Mouse (Mus musculus) left cerebral cortex, adult 8-10 months (tissue): Measurements from ENCODE around the gene Slc35b2. TPM values are rescaled to one million over a fixed set of nuclear protein-coding genes. Genes with fewer than 3 reads are reported as not detected.

ENCODE experiments used
- DNase-seq, 2 experiments: peaks; one replicate each; pipeline ENCODE4 v3.0.0; 2022; ENCODE audit warnings: low spot score in 2 of 2
- total RNA-seq, 4 experiments: library from RNA; stranded (reverse); gene quantifications; 2 replicates each; pipeline ENCODE4 v1.2.4; 2022

The Slc35b2 gene
- total RNA-seq = 10 to 100 TPM; 26.8 to 33.4 (median 29.4) TPM

- peak; percentile 77 to 86 for DNase-seq
Measured at GRCm38 (mm10) chr17:45563655-45564530, at the start of gene Slc35b2. TSS of gene Slc35b2 (plus strand) at chr17:45563874.

GRCm38 (mm10) chr17:45515204-45515726, 48.4 kb upstream of the Slc35b2 start:
- DNase-seq = no peak

GRCm38 (mm10) chr17:45515806-45516205, 47.9 kb upstream of the Slc35b2 start:
- DNase-seq = no peak

- DNase-seq = peak in 1 of 2 experiments; percentile 76
Measured at GRCm38 (mm10) chr17:45516488-45516887, 47.2 kb upstream of the Slc35b2 start.

- DNase-seq = no peak
Measured at GRCm38 (mm10) chr17:45517135-45517534, 46.5 kb upstream of the Slc35b2 start.

GRCm38 (mm10) chr17:45517549-45518215, 46.0 kb upstream of the Slc35b2 start:
- no peak for DNase-seq

GRCm38 (mm10) chr17:45518766-45519475, 44.8 kb upstream of the Slc35b2 start:
- no peak for DNase-seq

- no peak for DNase-seq
Measured at GRCm38 (mm10) chr17:45520136-45520535, 43.5 kb upstream of the Slc35b2 start.

GRCm38 (mm10) chr17:45523263-45523662, 40.4 kb upstream of the Slc35b2 start, which contains the start of gene Tcte1:
TSS of gene Tcte1 (plus strand) at chr17:45523434.
- DNase-seq = no peak

GRCm38 (mm10) chr17:45524961-45525360, 38.7 kb upstream of the Slc35b2 start:
- DNase-seq = no peak

GRCm38 (mm10) chr17:45526571-45526970, 37.1 kb upstream of the Slc35b2 start:
- no peak for DNase-seq

- DNase-seq = peak in 1 of 2 experiments; percentile 85
Measured at GRCm38 (mm10) chr17:45530346-45530782, 33.3 kb upstream of the Slc35b2 start.

GRCm38 (mm10) chr17:45532896-45533295, 30.8 kb upstream of the Slc35b2 start:
- no peak for DNase-seq

- no peak for DNase-seq
Measured at GRCm38 (mm10) chr17:45536264-45536663, 27.4 kb upstream of the Slc35b2 start.

GRCm38 (mm10) chr17:45538394-45538793, 25.3 kb upstream of the Slc35b2 start:
- no peak for DNase-seq

GRCm38 (mm10) chr17:45539664-45540063, 24.0 kb upstream of the Slc35b2 start:
- peak in 1 of 2 experiments; percentile 76 for DNase-seq

- no peak for DNase-seq
Measured at GRCm38 (mm10) chr17:45542129-45542528, 21.5 kb upstream of the Slc35b2 start.

- DNase-seq = no peak
Measured at GRCm38 (mm10) chr17:45542705-45543104, 21.0 kb upstream of the Slc35b2 start.

- no peak for DNase-seq
Measured at GRCm38 (mm10) chr17:45543115-45543514, 20.6 kb upstream of the Slc35b2 start.

GRCm38 (mm10) chr17:45544001-45544872, 19.4 kb upstream of the Slc35b2 start:
- DNase-seq = no peak
